Mouse (Mus musculus) thymus, adult 18-20 months (tissue): ENCODE results near the gene Creb5.

Source experiments
- DNase-seq, 2 experiments: peaks; one replicate each; pipeline ENCODE4 v3.0.0; 2022; ENCODE audit warnings: mixed read lengths in 2 of 2

Creb5 gene

DNA sequence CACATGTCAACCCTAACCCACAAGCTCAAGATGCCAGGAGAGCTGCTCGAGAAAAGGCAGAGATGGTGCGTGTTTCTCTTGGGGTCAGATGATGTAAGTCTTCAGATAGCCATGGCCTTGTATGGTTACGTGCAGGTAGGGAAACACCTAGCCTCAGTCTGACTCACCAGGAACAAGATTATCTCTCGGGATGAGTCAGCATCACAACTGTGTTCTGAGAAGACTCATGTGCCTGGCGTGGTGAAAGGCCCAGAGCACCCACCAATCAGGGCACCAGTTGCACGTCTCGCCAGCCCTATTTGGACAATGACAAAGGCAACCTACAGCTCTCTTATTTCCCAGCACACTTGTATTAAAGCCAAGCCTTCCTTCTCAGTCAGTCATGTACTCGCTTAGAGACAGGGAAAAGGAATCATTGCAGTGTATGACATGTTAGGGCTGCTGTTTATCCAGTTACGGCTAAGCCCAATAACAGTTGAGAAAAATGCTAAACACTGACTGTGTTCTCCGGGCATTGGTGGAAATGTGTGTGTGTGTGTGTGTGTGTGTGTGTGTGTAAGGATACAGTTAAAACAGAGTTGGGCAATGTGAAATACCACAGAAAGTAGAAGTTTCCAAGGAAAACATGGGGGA is 210.9 kb downstream of the Creb5 start:
- no peak for DNase-seq

GRCm38 (mm10) chr6:53499621-53500295 is 212.7 kb downstream of the Creb5 start:
- DNase-seq = no peak

DNA sequence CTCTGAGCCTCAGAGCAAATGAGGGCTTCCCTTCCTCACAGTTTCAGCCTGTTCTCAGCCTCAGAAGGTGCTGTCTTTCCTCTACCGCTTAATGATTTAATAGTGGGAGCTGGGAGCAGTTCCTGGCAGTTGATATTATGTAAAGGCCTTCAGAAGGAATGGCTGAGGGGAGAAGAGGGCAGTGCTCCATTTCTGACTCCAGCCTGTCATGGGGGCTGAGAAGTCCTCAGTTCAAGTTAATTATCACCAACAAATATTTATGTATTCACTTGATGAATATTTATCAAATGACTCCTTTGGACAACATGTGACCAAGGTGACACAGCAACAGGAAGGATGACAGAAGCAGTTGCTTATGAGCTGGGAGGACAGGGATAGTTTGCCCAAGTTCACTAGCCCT is 214.2 kb downstream of the Creb5 start:
- DNase-seq = no peak

DNA sequence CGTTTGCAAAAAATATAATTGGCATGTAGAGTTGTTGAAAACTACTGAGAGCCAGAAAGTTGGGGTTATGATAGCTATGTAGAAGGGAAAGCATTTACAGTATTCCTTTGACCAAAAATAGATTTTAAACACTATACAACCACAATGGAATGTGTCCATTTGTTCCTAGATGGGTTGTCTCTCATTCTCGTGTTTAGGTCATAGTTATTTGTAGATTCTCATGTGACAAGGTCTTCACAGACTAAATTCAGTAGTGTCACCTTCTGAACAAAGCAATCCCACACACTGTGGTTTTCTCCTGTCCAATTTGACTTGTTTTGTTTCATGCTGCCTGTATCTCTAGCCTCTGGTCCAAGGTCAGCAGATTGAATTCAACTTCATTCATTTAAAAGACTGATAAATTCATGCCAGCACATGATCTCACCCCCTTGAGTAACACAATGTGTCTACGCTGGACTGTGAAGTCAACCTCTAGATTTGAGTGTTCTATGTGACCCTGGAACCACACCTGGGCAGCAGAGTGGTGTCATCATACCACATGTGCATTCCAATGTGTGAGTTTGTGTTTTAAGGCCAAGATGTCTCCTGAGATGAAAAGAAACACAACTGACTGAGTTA is 220.0 kb downstream of the Creb5 start:
- no peak for DNase-seq

DNA sequence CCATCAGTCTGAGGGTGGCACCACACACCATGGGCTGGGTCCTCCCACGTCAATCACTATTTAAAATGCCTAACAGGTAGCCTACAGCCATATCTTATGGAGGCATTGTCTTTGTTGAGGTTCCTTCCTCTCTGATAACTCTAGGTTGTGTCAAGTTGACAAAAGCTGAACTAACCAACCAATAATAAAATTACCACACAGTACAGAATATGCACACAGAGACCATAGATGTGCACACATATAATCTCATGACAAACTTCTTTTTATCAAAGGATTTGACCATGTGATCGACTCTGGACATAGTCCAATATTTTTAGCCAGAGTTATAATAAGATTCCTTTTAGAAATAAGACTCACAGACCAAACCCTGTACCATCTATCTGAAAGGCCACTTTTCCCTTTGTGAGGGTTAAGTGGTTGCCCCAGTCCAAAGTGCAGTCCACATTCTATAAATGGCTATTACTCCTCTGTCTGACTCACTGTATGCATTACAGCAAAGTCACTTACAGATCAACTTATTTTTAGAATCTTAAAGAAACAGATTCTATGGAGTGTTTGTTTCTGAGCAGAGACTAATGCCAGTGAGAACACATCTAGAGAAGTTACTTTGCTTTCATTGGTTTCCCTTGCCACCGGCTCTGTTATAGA is 221.9 kb downstream of the Creb5 start:
- no peak for DNase-seq

DNA sequence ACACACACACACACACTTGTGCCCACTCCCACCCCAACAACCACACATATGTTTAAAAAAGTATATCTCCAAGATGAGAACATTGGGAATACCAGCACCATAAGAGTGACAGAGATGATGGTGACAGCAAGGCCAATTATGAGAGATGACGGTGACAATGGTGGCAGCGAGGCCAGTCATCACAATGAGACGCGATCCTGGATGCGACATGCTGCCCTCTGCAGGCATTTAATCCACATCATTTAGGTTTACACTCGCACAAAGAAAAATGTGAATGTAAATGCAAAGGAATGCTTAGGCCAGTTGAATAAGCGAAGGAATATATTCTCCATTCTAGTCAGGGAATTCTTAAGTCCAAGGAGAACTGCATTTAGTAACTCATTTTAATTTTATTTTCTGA is 222.9 kb downstream of the Creb5 start:
- no peak for DNase-seq

DNA sequence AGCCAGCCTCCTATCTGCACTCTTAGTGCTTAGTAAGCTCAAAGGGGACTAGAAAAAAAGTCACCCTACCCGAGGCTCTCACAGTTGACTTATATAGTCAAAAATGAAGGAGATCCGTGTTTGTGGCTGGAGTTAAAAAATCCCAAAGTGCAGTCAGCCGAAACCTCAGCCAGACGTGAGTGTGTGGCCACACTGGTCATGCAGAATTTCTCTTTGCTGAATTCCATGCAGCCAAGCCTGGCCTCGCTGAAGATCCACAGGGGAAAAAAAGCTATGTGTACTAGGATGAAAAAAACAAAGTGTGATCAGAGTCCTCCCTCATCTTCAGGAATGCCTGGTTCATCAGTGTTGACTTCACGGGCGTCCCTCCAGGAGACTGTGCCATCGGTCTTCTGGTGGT is 225.2 kb downstream of the Creb5 start:
- no peak for DNase-seq

GRCm38 (mm10) chr6:53513380-53513779 is 226.3 kb downstream of the Creb5 start:
- no peak for DNase-seq

GRCm38 (mm10) chr6:53514862-53515261 is 227.8 kb downstream of the Creb5 start:
- no peak for DNase-seq

- no peak for DNase-seq
Observed at GRCm38 (mm10) chr6:53515611-53516010, 228.5 kb downstream of the Creb5 start.

DNA sequence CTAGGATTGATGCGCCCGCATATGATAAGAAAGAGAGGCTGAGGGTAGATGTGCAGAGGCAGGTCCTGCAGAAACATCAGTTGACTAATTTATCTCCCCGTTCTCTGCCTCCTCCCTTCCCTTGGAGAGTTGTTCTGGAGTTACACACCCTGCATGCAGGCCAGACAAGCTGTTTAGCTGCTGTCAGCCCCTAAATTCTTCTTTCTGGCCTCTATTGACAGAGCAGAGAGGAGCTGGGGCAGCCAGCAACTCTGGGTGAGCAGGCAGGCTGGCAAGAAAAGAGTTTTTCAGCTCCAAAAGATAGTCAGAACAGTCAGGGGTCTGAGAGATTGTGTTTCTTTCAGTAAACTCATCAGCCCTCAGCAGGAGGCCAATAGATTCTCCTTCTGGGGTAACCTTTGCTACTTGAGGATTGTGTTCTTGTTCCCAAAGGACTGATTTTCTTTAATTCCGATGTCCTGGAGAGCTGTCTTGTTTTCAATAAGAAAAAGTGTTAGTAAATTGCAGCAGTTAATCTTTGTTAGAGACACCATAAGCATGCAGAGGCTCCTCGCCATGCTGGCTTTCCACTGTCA is 230.4 kb downstream of the Creb5 start:
- no peak for DNase-seq

DNA sequence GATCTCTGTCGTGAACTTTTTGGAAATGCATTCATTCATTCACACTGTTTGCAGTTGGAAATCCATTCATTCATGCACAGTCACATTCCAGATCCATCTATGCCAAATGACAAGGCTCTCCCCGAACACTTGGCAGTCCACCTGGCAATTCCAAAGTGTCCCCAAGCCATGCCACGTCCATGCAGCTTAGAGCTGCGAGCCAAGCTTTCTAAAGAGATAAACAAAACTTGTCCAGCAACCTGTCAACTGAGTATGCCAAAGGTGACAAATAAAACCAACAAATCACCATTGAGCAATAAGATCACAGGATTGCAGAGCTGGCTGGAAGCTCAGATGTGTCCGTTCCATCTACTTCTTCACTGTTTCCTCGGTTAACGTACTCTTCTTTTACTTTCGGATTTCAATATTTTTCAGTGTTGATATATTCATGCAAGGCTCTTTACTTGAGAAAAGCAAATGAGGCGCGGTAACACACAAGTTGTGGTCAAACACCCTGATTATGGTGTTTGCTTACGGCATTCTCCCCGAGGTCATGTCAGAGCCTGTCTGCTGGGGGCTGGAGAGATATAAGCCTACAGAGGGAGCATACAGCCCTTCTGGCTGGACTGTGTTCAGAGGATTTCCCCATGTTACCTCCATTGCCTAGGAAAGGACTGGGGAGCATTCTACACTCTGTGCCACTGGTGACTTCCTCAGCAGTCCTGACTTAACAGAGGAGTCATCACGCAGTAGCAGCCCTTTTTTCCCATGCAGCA is 236.8 kb downstream of the Creb5 start:
- DNase-seq = no peak

DNA sequence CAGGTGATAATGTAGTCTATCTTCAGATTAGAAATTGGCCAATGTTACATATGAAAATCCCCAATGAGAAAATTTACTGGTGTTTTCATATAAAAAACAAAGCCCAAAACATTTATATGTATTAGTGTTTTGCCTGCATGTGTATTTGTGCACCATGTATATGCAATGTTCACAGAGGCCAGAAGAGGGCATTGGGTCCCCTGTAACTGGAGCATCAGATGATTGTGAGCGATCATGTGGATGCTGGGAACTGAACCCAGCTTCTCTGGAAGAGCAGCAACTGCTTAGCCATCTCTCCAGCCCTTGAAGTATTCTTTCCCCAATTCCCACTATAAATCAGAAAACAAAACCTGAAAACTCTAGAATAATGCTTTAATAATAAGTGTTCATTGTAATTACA is 239.4 kb downstream of the Creb5 start:
- DNase-seq = no peak

DNA sequence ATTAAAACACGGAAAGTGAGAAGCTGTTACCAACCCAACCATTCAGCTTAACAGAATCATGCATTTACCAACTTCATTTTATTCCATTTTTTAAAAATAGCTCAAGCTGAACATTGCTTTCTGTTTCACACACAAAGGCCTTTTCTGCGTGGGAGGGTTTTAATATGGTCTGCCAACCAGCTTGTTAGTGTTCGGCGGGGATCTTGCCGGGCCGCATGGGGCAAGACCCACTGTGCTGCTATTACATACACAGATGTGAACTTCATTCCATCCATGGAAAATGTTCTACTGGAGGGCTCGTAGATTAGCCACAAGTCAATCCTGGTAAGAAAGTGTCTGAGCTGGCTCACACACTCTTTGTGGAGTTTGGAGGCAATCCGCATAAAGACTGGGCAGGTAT is 243.7 kb downstream of the Creb5 start:
- DNase-seq = no peak

GRCm38 (mm10) chr6:53531461-53531860 is 244.4 kb downstream of the Creb5 start:
- no peak for DNase-seq

GRCm38 (mm10) chr6:53537530-53537929 is 250.5 kb downstream of the Creb5 start:
- no peak for DNase-seq

DNA sequence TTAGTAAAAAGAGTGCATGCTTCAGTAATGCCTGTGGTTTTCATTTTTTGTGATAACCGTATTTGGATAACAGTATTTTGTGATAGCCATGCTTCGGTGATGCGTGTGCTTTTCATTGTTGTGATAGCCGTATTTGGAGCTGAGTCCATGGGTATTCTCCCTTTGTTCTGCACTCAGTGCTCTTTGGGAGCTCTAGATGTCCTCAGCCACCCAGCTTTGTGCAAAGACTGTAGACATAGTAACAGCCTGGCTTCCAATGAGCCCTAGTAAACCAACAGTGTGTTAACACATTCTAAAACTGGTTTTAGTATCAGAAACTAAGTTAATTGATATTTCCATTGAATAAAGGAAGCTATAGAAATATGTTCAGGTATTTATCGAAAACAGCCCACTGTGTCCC is 254.7 kb downstream of the Creb5 start:
- DNase-seq = no peak

DNA sequence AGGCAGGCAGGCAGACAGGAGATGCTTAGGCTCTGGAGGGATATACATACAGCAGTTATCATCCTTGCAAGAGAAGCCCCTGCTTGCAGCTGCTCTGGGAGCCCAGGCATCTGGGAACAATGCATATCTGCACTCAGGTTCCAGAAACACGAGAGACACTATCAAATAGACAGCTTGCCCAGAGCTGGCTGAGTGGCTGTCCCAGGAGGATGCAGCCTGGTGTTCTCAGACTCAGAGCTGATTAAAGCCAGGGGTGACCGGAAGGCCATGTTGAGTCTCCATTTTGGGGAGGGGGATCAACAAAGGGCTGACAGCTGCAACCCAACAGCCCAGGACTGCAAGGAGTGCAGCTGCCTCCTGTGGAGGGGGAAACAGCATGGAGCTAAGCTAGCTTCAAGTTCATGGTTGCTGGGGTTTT is 258.4 kb downstream of the Creb5 start:
- DNase-seq = no peak

DNA sequence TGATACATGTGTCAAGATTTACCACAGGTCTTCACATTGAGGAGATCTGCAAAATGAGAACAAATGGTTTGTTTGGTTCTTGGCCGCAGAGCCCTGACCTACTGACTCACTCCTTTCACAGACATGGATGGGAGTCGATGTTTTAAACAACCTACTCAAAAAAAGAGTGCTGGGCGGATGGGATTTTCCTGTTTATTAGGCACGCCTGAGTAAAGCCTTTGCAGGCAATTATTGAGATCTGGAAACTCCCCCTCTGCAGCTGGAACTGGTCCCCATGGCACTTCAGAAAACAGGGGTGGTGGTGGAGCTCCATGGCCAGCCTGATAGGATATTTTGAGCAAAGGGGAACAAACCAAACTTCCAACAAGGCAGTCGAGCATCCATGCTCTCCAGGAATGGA is 258.9 kb downstream of the Creb5 start:
- DNase-seq = no peak

GRCm38 (mm10) chr6:53548236-53548635 is 261.2 kb downstream of the Creb5 start:
- no peak for DNase-seq

- DNase-seq = no peak
Observed at GRCm38 (mm10) chr6:53549409-53549808, 262.3 kb downstream of the Creb5 start.

GRCm38 (mm10) chr6:53556050-53556449 is 269.0 kb downstream of the Creb5 start:
- no peak for DNase-seq

DNA sequence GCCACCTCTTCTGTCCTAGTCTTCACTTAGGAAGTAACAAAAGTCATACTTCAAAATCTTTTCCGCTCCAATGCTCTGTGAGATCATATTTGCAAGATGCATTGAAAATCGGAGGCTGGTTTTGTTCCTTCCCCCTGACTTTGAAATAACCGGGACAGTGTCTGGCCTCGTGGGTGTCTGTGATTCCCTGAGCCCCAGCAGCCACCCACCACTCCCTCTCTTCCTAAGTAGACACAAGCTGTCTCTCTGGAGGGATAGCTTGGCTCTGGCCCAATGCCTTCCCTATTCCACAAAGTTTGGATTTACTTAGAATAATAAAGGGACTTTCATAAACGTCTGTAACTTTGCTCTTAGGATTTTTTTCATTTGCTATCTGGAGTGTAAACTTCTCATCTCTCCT is 273.9 kb downstream of the Creb5 start:
- DNase-seq = no peak
